9 mouse cellular contexts compared by ENCODE assay signal in genomic region chr1:71893636-71894035, GRCm38 (mm10).
DNase-seq lines count a peak whose midpoint lies in the region; ATAC-seq and TF ChIP-seq lines count a peak whose summit lies in the region.
"Had no signal": no experiment of that assay in that cellular context is flagged by ENCODE, and none has a peak within 500 bp of the region (broad histone marks: within the 10 kb centered on the region; RNA-seq: fewer than 3 reads in every experiment).

No protein-coding gene starts in this region.

- no peak for TF ChIP-seq POLR2A in heart, adult 2 months (IDR thresholded peaks at IDR 0.05; ENCODE audit: insufficient read depth, low read depth, low read length)

- no peak for TF ChIP-seq EP300 in heart, adult 2 months (IDR thresholded peaks at IDR 0.05; ENCODE audit: insufficient read depth, low read depth, low read length)

- WGBS in heart, adult 2 months = 15% methylated on average over 5 of the region's 5 CpGs
- 8% methylated on average over 5 of the region's 5 CpGs for WGBS in lung, embryonic 16.5 days

- H3K4me2 ChIP-seq in lung, embryonic 16.5 days (ENCODE audit: low read depth, low read length) = no peak overlapping the region
- H3K4me2 ChIP-seq: forebrain, embryonic 12.5 days had no signal

- DNase-seq in heart, adult 11 months = peak; percentile 88
- no peak for DNase-seq in heart, adult 2 months
- peak; percentile 90 for DNase-seq in Muller cell, postnatal 12 days (ENCODE audit: inconsistent ontology term)
- peak; percentile 58 for DNase-seq in forelimb bud, embryonic 11.5 days (ENCODE audit: low read depth, low spot score)
- DNase-seq in kidney, adult 11 months = no peak
- DNase-seq in frontal cortex, postnatal 10 days (ENCODE audit: low spot score in 2 of 2) = no peak
- no peak for DNase-seq in cerebellum, postnatal 36 days

- no peaks in the 10 kb centered on the region for H3K36me3 ChIP-seq in heart, adult 2 months (ENCODE audit: control insufficient read depth, insufficient read depth, low read length)
- no peaks in the 10 kb centered on the region for H3K36me3 ChIP-seq in lung, embryonic 16.5 days (ENCODE audit: control insufficient read depth, insufficient read depth, low read length)
- H3K36me3 ChIP-seq: forebrain, embryonic 12.5 days had no signal

- H3K4me1 ChIP-seq in heart, adult 2 months (ENCODE audit: control insufficient read depth, insufficient read depth, low read length) = peaks cover 4% of the 10 kb centered on the region
- peaks cover 10% of the 10 kb centered on the region; the same call in 1 of the 2 replicates for H3K4me1 ChIP-seq in lung, embryonic 16.5 days (replicated peaks; ENCODE audit: control insufficient read depth, insufficient read depth, low read length)
- H3K4me1 ChIP-seq: forebrain, embryonic 12.5 days had no signal

- no peak overlapping the region for H3K4me3 ChIP-seq in heart, adult 2 months
- no peak overlapping the region for H3K4me3 ChIP-seq in lung, embryonic 16.5 days (ENCODE audit: low read length)
- H3K4me3 ChIP-seq: forebrain, embryonic 12.5 days had no signal

- no peaks in the 10 kb centered on the region for H3K27me3 ChIP-seq in heart, adult 2 months (ENCODE audit: control insufficient read depth, insufficient read depth, low read length)
- no peaks in the 10 kb centered on the region for H3K27me3 ChIP-seq in lung, embryonic 16.5 days (ENCODE audit: control insufficient read depth, insufficient read depth, low read depth, low read length)
- H3K27me3 ChIP-seq: forebrain, embryonic 12.5 days had no signal

- H3K9ac ChIP-seq in heart, adult 2 months (ENCODE audit: low read depth, low read length) = no peak overlapping the region
- H3K9ac ChIP-seq in lung, embryonic 16.5 days (ENCODE audit: low read length) = no peak overlapping the region
- H3K9ac ChIP-seq: forebrain, embryonic 12.5 days had no signal

- TF ChIP-seq CTCF in heart, adult 2 months (IDR thresholded peaks at IDR 0.05) = no peak

- intact Hi-C loops in heart, adult 2 months (cut with DNase I) = no loop called here

- no peaks in the 10 kb centered on the region for H3K79me2 ChIP-seq in heart, adult 2 months (replicated peaks; ENCODE audit: control insufficient read depth, insufficient read depth, low read length)

- no peak overlapping the region for H3K27ac ChIP-seq in heart, adult 2 months
- no peak overlapping the region for H3K27ac ChIP-seq in lung, embryonic 16.5 days (ENCODE audit: low read length)
- H3K27ac ChIP-seq: forebrain, embryonic 12.5 days had no signal

- no peaks in the 10 kb centered on the region for H3K9me3 ChIP-seq in lung, embryonic 16.5 days (ENCODE audit: control insufficient read depth, low read length)
- H3K9me3 ChIP-seq: forebrain, embryonic 12.5 days had no signal

- peak; percentile 84 for ATAC-seq in lung, embryonic 16.5 days (ENCODE audit: low read depth)

Comparison
In these comparisons a context has a peak if more than half of its experiments do, and no peak if none do; other contexts are left out.
1. DNase-seq: peak in heart, adult 11 months (single experiment), Muller cell, postnatal 12 days (single experiment) and forelimb bud, embryonic 11.5 days (single experiment); none in heart, adult 2 months (0 of 2), kidney, adult 11 months (single experiment), frontal cortex, postnatal 10 days (0 of 2) and cerebellum, postnatal 36 days (0 of 2).